Mouse (Mus musculus) brain, embryonic 14.5 days (tissue): Measurements from ENCODE around the gene Fancc. TPM values are rescaled to one million over a fixed set of nuclear protein-coding genes. Genes with fewer than 3 reads are reported as not detected.

Experiments used
- DNase-seq: peaks from one replicate; pipeline ENCODE4 v3.0.0-alpha.2; 2011; ENCODE audit warnings: low read depth
- CTCF ChIP-seq: fragments of 200-500 bp; IDR thresholded peaks from 2 replicates; pipeline ENCODE4 v1.5.1; 2012; ENCODE audit warnings: inconsistent platforms, mild to moderate bottlenecking, moderate library complexity, borderline replicate concordance; ENCODE audit not compliant: insufficient read depth, insufficient read length; ENCODE audit errors: extremely low read depth
- POLR2A ChIP-seq: fragments of 200-500 bp; IDR thresholded peaks from 2 replicates; pipeline ENCODE4 v1.6.1; 2012; ENCODE audit warnings: mild to moderate bottlenecking, inconsistent platforms, borderline replicate concordance; ENCODE audit not compliant: poor library complexity, insufficient read depth, insufficient read length, severe bottlenecking; ENCODE audit errors: extremely low read depth
- polyA plus RNA-seq: library from polyadenylated mRNA; depleted of rRNA; stranded (reverse); fragments of >200 nt; gene quantifications from 2 replicates; pipeline ENCODE4 v1.2.3, GENCODE M21; 2012

Gene Fancc
- polyA plus RNA-seq, 1 experiment, result 12.7 TPM

- DNase-seq, result peak; percentile 69
- TF ChIP-seq CTCF (no peak), POLR2A (no peak)
These were observed 218.1 kb downstream of the Fancc start for GRCm38 (mm10) chr13:63278796-63279475.

- no peak for TF ChIP-seq POLR2A
- no peak for TF ChIP-seq CTCF
- DNase-seq, result no peak
These were observed 218.9 kb downstream of the Fancc start for GRCm38 (mm10) chr13:63278141-63278631.

- no peak for DNase-seq
- TF ChIP-seq CTCF (no peak), POLR2A (no peak)
These were observed 219.8 kb downstream of the Fancc start for GRCm38 (mm10) chr13:63277316-63277715.

GRCm38 (mm10) chr13:63276389-63276788, 220.7 kb downstream of the Fancc start:
- no peak for TF ChIP-seq POLR2A
- no peak for TF ChIP-seq CTCF
- no peak for DNase-seq

GRCm38 (mm10) chr13:63274488-63275166, 222.5 kb downstream of the Fancc start:
- TF ChIP-seq CTCF (no peak), POLR2A (no peak)
- DNase-seq, result no peak

- DNase-seq, result no peak
- TF ChIP-seq POLR2A (no peak), CTCF (no peak)
These were observed 223.2 kb downstream of the Fancc start for GRCm38 (mm10) chr13:63273859-63274258.

- DNase-seq, result peak; percentile 88
- TF ChIP-seq POLR2A (no peak), CTCF (no peak)
These were observed 224.4 kb downstream of the Fancc start for GRCm38 (mm10) chr13:63272602-63273229.

- TF ChIP-seq CTCF, result no peak
- no peak for TF ChIP-seq POLR2A
- DNase-seq, result peak; percentile 55
These were observed 225.0 kb downstream of the Fancc start for GRCm38 (mm10) chr13:63272017-63272601.

- TF ChIP-seq POLR2A (no peak), CTCF (no peak)
- DNase-seq, result no peak
These were observed 226.9 kb downstream of the Fancc start for GRCm38 (mm10) chr13:63270191-63270590.

GRCm38 (mm10) chr13:63268776-63269175, 228.3 kb downstream of the Fancc start:
- no peak for DNase-seq
- TF ChIP-seq POLR2A (no peak), CTCF (no peak)

GRCm38 (mm10) chr13:63268371-63268770, 228.7 kb downstream of the Fancc start:
- TF ChIP-seq CTCF (no peak), POLR2A (no peak)
- DNase-seq, result no peak
